Mouse (Mus musculus): ENCODE results near the gene Ppp2r5c.

GRCm38 (mm10) chr12:110630056-110630455 lies 183.1 kb downstream of the Ppp2r5c start:
- TF ChIP-seq CTCF (IDR thresholded peaks at IDR 0.05 in 2 of 3, conservative IDR thresholded peaks at IDR 0.05 in 1 of 3; ENCODE audit: control insufficient read depth in 1 of 3, insufficient read depth in 1 of 3, low read depth in 2 of 3, low read length in 3 of 3, poor library complexity in 1 of 3, severe bottlenecking in 1 of 3), result no peak
- TF ChIP-seq POLR2AphosphoS2 (IDR thresholded peaks at IDR 0.05; ENCODE audit: low read length), result no peak
- TF ChIP-seq ZNF384 (IDR thresholded peaks at IDR 0.05; ENCODE audit: low read depth, low read length), result no peak
- TF ChIP-seq CHD2 (IDR thresholded peaks at IDR 0.05; ENCODE audit: low read length), result no peak
- TF ChIP-seq UBTF (IDR thresholded peaks at IDR 0.05; ENCODE audit: borderline replicate concordance, insufficient read depth, low read depth, low read length), result no peak
- TF ChIP-seq POLR2A (IDR thresholded peaks at IDR 0.05; ENCODE audit: control insufficient read depth in 1 of 2, insufficient read depth in 1 of 2, low read depth in 1 of 2, low read length in 2 of 2, poor library complexity in 1 of 2), result no peak
- TF ChIP-seq ZMIZ1 (IDR thresholded peaks at IDR 0.05; ENCODE audit: low read depth, low read length), result no peak

All from MEL (cell line).